Mouse (Mus musculus) embryonic fibroblast, embryonic 13.5 days (primary cell): Measurements from ENCODE around the gene Trim30c.
"Not testable (repeated sequence)": the region's sequence is repeated elsewhere in the genome, so short reads cannot be mapped to it uniquely, and the experiment has no call there.

Experiments used
- CTCF ChIP-seq: IDR thresholded peaks from 2 replicates; pipeline ENCODE4 v1.5.1; 2011; ENCODE audit warnings: mild to moderate bottlenecking, control low read depth, low read length, moderate library complexity, borderline replicate concordance; ENCODE audit not compliant: insufficient read depth
- POLR2A ChIP-seq: IDR thresholded peaks from 2 replicates; pipeline ENCODE4 v1.6.1; 2011; ENCODE audit warnings: low read depth, mild to moderate bottlenecking, control low read depth, low read length, moderate library complexity

GRCm38 (mm10) chr7:104348043-104348442 lies 52.6 kb downstream of the Trim30c start:
- TF ChIP-seq CTCF, POLR2A: not testable (repeated sequence)
